Mouse (Mus musculus) liver, embryonic 14.5 days (tissue): ENCODE results near the gene Them4. TPM values are rescaled to one million over a fixed set of nuclear protein-coding genes. Genes with fewer than 3 reads are reported as not detected.

ENCODE experiments used
- ATAC-seq: fragments of 200-750 bp; cut with Nextera tagmentation; 2 replicates; pipeline ENCODE4 v1.8.0; 2017; ENCODE audit warnings: moderate number of reproducible peaks, mild to moderate bottlenecking, moderate library complexity; ENCODE audit not compliant: insufficient read depth
- DNase-seq, 3 experiments: peaks; one replicate each; pipeline ENCODE4 v3.0.0-alpha.2; 2012 to 2013; ENCODE audit warnings: low read depth in 3 of 3, low spot score in 3 of 3
- H3K27ac ChIP-seq: fragments of 300-500 bp; sonication (generic); 2 replicates; pipeline ENCODE4 v1.5.1; 2014; ENCODE audit warnings: moderate library complexity, mild to moderate bottlenecking, control low read depth, inconsistent platforms
- H3K27me3 ChIP-seq: fragments of 300-500 bp; sonication (generic); 2 replicates; pipeline ENCODE4 v1.6.1; 2014; ENCODE audit warnings: mild to moderate bottlenecking, low read length, moderate library complexity; ENCODE audit not compliant: control insufficient read depth, insufficient read depth
- H3K36me3 ChIP-seq: fragments of 300-500 bp; sonication (generic); replicated peaks from 2 replicates; pipeline ENCODE4 v1.6.1; 2014; ENCODE audit warnings: low read depth; ENCODE audit not compliant: control insufficient read depth, insufficient read depth
- H3K4me1 ChIP-seq, 2 experiments: fragments of 200-500 bp in 1 of 2; fragments of 300-500 bp in 1 of 2; sonication (generic) in 1 of 2; replicated peaks; 2 replicates each; pipeline ENCODE4 v1.6.1; 2012 to 2014; ENCODE audit warnings: antibody characterized with exemption in 1 of 2, inconsistent platforms in 1 of 2, low read length in 1 of 2; ENCODE audit not compliant: control insufficient read depth in 2 of 2, insufficient read depth in 2 of 2
- H3K4me2 ChIP-seq: fragments of 300-500 bp; sonication (generic); 2 replicates; pipeline ENCODE4 v1.6.1; 2014; ENCODE audit warnings: low read depth, mild to moderate bottlenecking, control low read depth, moderate library complexity
- H3K4me3 ChIP-seq, 2 experiments: fragments of 200-500 bp in 1 of 2; fragments of 300-500 bp in 1 of 2; sonication (generic) in 1 of 2; 2 replicates each; pipeline ENCODE4 v1.5.1; 2012 to 2014; ENCODE audit warnings: low read depth in 2 of 2, low read length in 2 of 2, mild to moderate bottlenecking in 2 of 2, control low read depth in 1 of 2, inconsistent platforms in 1 of 2, moderate library complexity in 1 of 2; ENCODE audit not compliant: insufficient read depth in 1 of 2
- H3K9ac ChIP-seq: fragments of 300-500 bp; sonication (generic); replicated peaks from 2 replicates; pipeline ENCODE4 v1.6.1; 2014; ENCODE audit warnings: mild to moderate bottlenecking, control low read depth, moderate library complexity
- H3K9me3 ChIP-seq: fragments of 300-500 bp; sonication (generic); 2 replicates; pipeline ENCODE4 v1.6.1; 2016; ENCODE audit warnings: low read length, mixed read lengths; ENCODE audit not compliant: control insufficient read depth
- CTCF ChIP-seq: IDR thresholded peaks from 2 replicates; pipeline ENCODE4 v1.5.1; 2016; ENCODE audit warnings: antibody characterized with exemption, low read depth, control low read depth
- EP300 ChIP-seq: IDR thresholded peaks from 2 replicates; pipeline ENCODE4 v1.6.1; 2016; ENCODE audit warnings: antibody characterized with exemption, low read depth
- WGBS: fragments of 180-500 bp; shearing (Covaris S2); extraction: QIAGEN DNeasy Blood & Tissue Kit; methylation state at CpG from one replicate; pipeline ENCODE4 v1.1.7; 2014; ENCODE audit not compliant: insufficient replicate concordance; 5-methylcytosine and 5-hydroxymethylcytosine counted together
- polyA plus RNA-seq, 2 experiments: library from polyadenylated mRNA; depleted of rRNA in 1 of 2; stranded (reverse) in 1 of 2; unstranded in 1 of 2; fragments of >200 nt; fragmentation: Nextera tagmentation in 1 of 2; extraction: Ambion mirVana in 1 of 2; gene quantifications; 2 replicates each; pipeline versions ENCODE4 v1.2.1 to v1.2.3; 2012 to 2014

The Them4 gene
- polyA plus RNA-seq, 2 experiments = 1.2 to 2.7 TPM

DNA sequence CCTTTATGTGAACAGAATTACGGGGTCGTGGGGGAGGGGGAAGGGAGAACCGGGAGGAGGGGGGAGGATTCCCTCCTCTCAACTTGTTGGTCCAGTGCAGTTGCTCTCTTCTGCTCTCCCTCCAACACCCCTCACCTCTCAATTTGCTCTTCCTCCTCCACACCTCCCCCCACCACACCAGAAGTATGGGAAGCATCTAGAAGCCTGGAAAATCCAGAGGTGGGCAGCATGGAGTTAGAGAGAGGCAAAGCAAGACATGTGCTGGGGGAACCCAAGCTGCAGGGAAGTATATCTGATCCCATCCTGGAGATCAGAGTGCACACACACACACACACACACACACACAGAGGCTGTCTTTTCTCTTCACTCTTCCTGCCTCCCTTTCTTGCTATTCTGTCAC, 62.1 kb downstream of the Them4 start:
- no peak overlapping the region for H3K9ac ChIP-seq
- H3K9me3 ChIP-seq = no peaks in the 10 kb centered on the region
- WGBS = 4% methylated on average over 3 of the region's 3 CpGs
- TF ChIP-seq EP300 (no peak), CTCF (no peak)
- H3K4me3 ChIP-seq = no peak overlapping the region
- ATAC-seq = no peak
- no peaks in the 10 kb centered on the region for H3K36me3 ChIP-seq
- no peak overlapping the region for H3K27ac ChIP-seq
- no peak overlapping the region for H3K4me2 ChIP-seq
- H3K27me3 ChIP-seq = no peaks in the 10 kb centered on the region
- no peaks in the 10 kb centered on the region; a peak in 1 of 4 replicates for H3K4me1 ChIP-seq
- no peak for DNase-seq

- Histone ChIP-seq H3K4me1 (no peaks in the 10 kb centered on the region; a peak in 1 of 4 replicates), H3K4me3 (no peak within 1 kb of the TSS), H3K9ac (no peak within 1 kb of the TSS), H3K27ac (no peak within 1 kb of the TSS), H3K27me3 (no peaks in the 10 kb centered on the region), H3K4me2 (0 out of 2 replicates have a peak within 1 kb of the TSS, but pooled peaks have one; percentile 8), H3K9me3 (no peaks in the 10 kb centered on the region), H3K36me3 (no peaks in the 10 kb centered on the region)
- DNase-seq (no peak), ATAC-seq (no peak)
- TF ChIP-seq EP300 (no peak), CTCF (no peak)
- 26% methylated on average over 5 of the region's 5 CpGs for WGBS
These were observed 62.8 kb downstream of the Them4 start, which contains the start of gene Rorc for GRCm38 (mm10) chr3:94372641-94373040. TSS of gene Rorc (plus strand) at chr3:94372794.

DNA sequence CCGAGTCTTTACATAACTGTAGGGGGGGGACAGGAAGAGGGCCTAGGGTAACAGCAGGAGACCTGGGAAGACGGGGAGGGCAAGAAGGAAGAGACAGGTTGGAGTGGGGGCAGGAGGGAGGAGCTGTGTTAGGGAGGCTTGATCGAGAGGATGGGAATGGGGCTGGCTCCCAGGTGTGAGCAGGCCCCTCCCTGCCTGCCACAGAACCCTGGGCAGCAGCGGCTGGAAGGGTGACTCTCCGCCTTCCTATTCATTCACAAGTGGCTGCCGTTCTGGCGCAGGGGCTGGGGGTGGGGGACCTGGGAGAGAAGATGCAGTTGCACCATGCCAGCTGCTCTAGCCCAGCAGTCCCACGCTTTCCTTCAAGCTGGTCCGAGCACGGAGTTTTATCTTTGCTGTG, 63.2 kb downstream of the Them4 start:
- no peaks in the 10 kb centered on the region for H3K36me3 ChIP-seq
- no peak overlapping the region for H3K27ac ChIP-seq
- no peaks in the 10 kb centered on the region for H3K9me3 ChIP-seq
- no peak overlapping the region for H3K4me3 ChIP-seq
- DNase-seq (no peak), ATAC-seq (no peak)
- no peak overlapping the region for H3K9ac ChIP-seq
- no peaks in the 10 kb centered on the region; a peak in 1 of 4 replicates for H3K4me1 ChIP-seq
- H3K27me3 ChIP-seq = no peaks in the 10 kb centered on the region
- WGBS = 5% methylated on average over 10 of the region's 10 CpGs
- TF ChIP-seq EP300 = no peak
- TF ChIP-seq CTCF = no peak
- no peak overlapping the region for H3K4me2 ChIP-seq

DNA sequence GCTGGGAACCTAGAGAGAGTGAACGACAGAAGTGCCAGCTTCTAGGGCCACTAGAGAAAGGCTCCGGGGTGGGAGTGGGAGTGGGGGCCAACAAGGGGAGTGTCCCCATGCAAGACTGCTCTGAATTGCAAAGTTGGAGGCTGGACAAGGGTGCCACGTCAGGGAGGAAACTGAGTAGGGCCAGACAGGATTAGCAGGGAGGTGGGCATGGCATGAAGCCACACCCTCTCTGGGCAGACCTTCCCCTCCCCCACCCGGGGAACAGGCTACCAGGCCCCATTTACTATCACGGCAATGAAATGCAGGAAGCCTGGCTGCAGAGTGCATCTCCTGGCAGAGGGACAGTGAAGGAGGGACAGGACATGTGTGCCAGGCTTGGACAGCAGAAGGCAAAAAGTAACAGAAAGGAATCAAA, 63.7 kb downstream of the Them4 start:
- Histone ChIP-seq H3K9ac (no peak overlapping the region), H3K27me3 (no peaks in the 10 kb centered on the region), H3K4me3 (no peak overlapping the region), H3K27ac (no peak overlapping the region), H3K9me3 (no peaks in the 10 kb centered on the region), H3K4me1 (no peaks in the 10 kb centered on the region), H3K4me2 (0 out of 2 replicates have a peak overlapping the region, but pooled peaks have one; percentile 8), H3K36me3 (no peaks in the 10 kb centered on the region)
- 1% methylated on average over 5 of the region's 5 CpGs for WGBS
- TF ChIP-seq EP300 (no peak), CTCF (no peak)
- DNase-seq (no peak), ATAC-seq (no peak)

DNA sequence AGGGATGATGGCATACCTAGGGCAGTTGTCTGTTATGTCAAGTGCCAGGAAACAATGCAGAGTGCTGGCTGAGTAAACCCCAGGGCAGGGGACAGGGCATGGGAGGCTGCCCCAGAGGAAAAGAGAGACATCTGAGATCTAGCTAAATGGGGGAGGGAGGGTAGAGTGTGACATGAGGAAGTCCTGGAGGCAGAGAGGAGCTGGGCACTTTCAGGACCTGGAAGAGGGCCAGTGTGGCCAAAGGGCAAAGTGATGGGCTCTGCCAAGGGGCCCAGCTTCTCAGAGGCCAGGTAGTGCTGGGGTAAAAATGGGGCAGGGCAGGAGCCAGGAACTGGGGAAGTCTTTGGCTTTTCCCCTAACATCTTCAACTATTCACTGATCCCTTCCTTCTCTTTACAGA, 64.7 kb downstream of the Them4 start:
- H3K9me3 ChIP-seq = no peaks in the 10 kb centered on the region
- ATAC-seq = no peak
- TF ChIP-seq EP300 (no peak), CTCF (no peak)
- no peak overlapping the region for H3K4me2 ChIP-seq
- no peaks in the 10 kb centered on the region for H3K4me1 ChIP-seq
- no peak overlapping the region for H3K27ac ChIP-seq
- no peak for DNase-seq
- H3K27me3 ChIP-seq = no peaks in the 10 kb centered on the region
- H3K36me3 ChIP-seq = no peaks in the 10 kb centered on the region
- H3K4me3 ChIP-seq = no peak overlapping the region
- no peak overlapping the region for H3K9ac ChIP-seq

- DNase-seq (no peak), ATAC-seq (no peak)
These were observed 65.3 kb downstream of the Them4 start for GRCm38 (mm10) chr3:94375146-94375545.

More at GRCm38 (mm10) chr3:94375146-94375545, 65.3 kb downstream of the Them4 start:
- Histone ChIP-seq H3K27ac (no peak overlapping the region), H3K36me3 (no peaks in the 10 kb centered on the region), H3K9ac (no peak overlapping the region), H3K9me3 (no peaks in the 10 kb centered on the region), H3K4me2 (no peak overlapping the region), H3K27me3 (no peaks in the 10 kb centered on the region), H3K4me1 (no peaks in the 10 kb centered on the region), H3K4me3 (no peak overlapping the region)
- WGBS = 36% methylated on average over 2 of the region's 2 CpGs
- TF ChIP-seq EP300 (no peak), CTCF (no peak)
